Mouse (Mus musculus): ENCODE results near the gene Cfap61. TPM values are rescaled to one million over a fixed set of nuclear protein-coding genes. Genes with fewer than 3 reads are reported as not detected.

Cfap61 gene
- polyA plus RNA-seq, 1 experiment: not detected

DNA sequence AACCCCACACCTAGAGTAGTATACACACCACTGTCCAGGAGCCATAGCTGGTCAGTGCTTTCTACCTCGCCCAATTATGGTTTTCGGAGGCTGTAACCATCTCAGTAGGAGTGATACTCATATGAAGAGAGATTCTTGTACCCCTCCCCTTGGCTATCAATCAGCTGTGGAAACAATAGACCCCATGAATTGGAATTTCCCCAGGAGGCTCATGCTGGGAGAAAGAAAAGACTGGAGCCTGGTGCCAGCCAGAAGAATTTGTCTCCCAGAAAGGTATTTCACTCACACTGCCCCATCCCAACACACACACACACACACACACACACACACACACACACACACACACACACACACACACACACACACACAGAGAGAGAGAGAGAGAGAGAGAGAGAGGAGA is 55.9 kb downstream of the Cfap61 start:
- Histone ChIP-seq H3K27me3 (ENCODE audit: control insufficient read depth, insufficient read depth, low read length) (no peaks in the 10 kb centered on the region), H3K36me3 (ENCODE audit: control insufficient read depth, insufficient read depth, low read length) (no peaks in the 10 kb centered on the region), H3K4me1 (ENCODE audit: control insufficient read depth, insufficient read depth, insufficient read length, low read length) (no peaks in the 10 kb centered on the region), H3K4me3 (ENCODE audit: low read depth, low read length) (no peak overlapping the region), H3K27ac (ENCODE audit: insufficient read depth, low read depth, low read length) (no peak overlapping the region)
- 87% methylated on average over 2 of the region's 2 CpGs for WGBS
- no peak for TF ChIP-seq CTCF (IDR thresholded peaks at IDR 0.05; ENCODE audit: extremely low read depth, insufficient read length, insufficient replicate concordance, low read depth, low read length)
- no peak for TF ChIP-seq POLR2A (IDR thresholded peaks at IDR 0.05; ENCODE audit: low read depth, low read length)

GRCm38 (mm10) chr2:145996472-145996871 is 61.9 kb downstream of the Cfap61 start:
- no peaks in the 10 kb centered on the region for H3K4me1 ChIP-seq (ENCODE audit: control insufficient read depth, insufficient read depth, insufficient read length, low read length)
- WGBS: 63% methylated on average over 4 of the region's 4 CpGs
- no peaks in the 10 kb centered on the region for H3K27me3 ChIP-seq (ENCODE audit: control insufficient read depth, insufficient read depth, low read length)
- H3K36me3 ChIP-seq (ENCODE audit: control insufficient read depth, insufficient read depth, low read length): no peaks in the 10 kb centered on the region
- no peak for TF ChIP-seq CTCF (IDR thresholded peaks at IDR 0.05; ENCODE audit: extremely low read depth, insufficient read length, insufficient replicate concordance, low read depth, low read length)
- TF ChIP-seq POLR2A (IDR thresholded peaks at IDR 0.05; ENCODE audit: low read depth, low read length): no peak
- H3K27ac ChIP-seq (ENCODE audit: insufficient read depth, low read depth, low read length): no peak overlapping the region
- no peak overlapping the region for H3K4me3 ChIP-seq (ENCODE audit: low read depth, low read length)

DNA sequence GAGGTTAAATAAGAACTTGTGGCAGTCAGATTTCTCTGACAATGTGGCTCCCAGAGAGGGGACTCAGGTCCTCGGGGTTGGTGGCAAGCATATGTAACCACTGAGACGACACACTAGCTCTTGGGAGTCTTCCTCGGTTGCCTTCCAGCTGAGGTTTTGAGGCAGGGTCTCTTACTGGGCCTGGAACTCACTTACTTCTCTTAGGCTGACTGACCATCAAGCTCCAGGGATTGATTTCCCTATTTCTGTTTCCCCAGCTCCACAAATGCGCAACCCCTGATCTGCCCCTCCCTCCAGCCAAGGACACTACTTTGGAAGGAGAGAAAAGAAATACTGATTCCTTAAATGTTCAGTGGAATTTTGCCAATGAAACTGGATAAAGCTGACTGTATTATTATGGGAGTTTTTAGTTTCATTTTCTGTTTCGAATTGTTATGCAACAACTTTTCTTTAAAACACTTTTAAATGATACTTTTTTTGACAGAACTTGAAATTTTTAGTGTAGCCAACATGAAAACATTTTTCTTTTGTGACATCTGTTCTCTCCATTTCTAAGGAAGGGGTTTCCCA is 63.5 kb downstream of the Cfap61 start:
- Histone ChIP-seq H3K4me3 (ENCODE audit: low read depth, low read length) (no peak overlapping the region), H3K27ac (ENCODE audit: insufficient read depth, low read depth, low read length) (no peak overlapping the region), H3K36me3 (ENCODE audit: control insufficient read depth, insufficient read depth, low read length) (no peaks in the 10 kb centered on the region), H3K4me1 (ENCODE audit: control insufficient read depth, insufficient read depth, insufficient read length, low read length) (no peaks in the 10 kb centered on the region), H3K27me3 (ENCODE audit: control insufficient read depth, insufficient read depth, low read length) (no peaks in the 10 kb centered on the region)
- TF ChIP-seq CTCF (IDR thresholded peaks at IDR 0.05; ENCODE audit: extremely low read depth, insufficient read length, insufficient replicate concordance, low read depth, low read length): no peak
- no peak for TF ChIP-seq POLR2A (IDR thresholded peaks at IDR 0.05; ENCODE audit: low read depth, low read length)
- WGBS: 53% methylated on average over 5 of the region's 5 CpGs

GRCm38 (mm10) chr2:146008801-146009200 is 74.2 kb downstream of the Cfap61 start:
- 82% methylated on average over 6 of the region's 6 CpGs for WGBS
- Histone ChIP-seq H3K4me3 (ENCODE audit: low read depth, low read length) (no peak overlapping the region), H3K36me3 (ENCODE audit: control insufficient read depth, insufficient read depth, low read length) (no peaks in the 10 kb centered on the region), H3K27me3 (ENCODE audit: control insufficient read depth, insufficient read depth, low read length) (no peaks in the 10 kb centered on the region), H3K27ac (ENCODE audit: insufficient read depth, low read depth, low read length) (no peak overlapping the region), H3K4me1 (ENCODE audit: control insufficient read depth, insufficient read depth, insufficient read length, low read length) (no peaks in the 10 kb centered on the region)
- no peak for TF ChIP-seq POLR2A (IDR thresholded peaks at IDR 0.05; ENCODE audit: low read depth, low read length)

DNA sequence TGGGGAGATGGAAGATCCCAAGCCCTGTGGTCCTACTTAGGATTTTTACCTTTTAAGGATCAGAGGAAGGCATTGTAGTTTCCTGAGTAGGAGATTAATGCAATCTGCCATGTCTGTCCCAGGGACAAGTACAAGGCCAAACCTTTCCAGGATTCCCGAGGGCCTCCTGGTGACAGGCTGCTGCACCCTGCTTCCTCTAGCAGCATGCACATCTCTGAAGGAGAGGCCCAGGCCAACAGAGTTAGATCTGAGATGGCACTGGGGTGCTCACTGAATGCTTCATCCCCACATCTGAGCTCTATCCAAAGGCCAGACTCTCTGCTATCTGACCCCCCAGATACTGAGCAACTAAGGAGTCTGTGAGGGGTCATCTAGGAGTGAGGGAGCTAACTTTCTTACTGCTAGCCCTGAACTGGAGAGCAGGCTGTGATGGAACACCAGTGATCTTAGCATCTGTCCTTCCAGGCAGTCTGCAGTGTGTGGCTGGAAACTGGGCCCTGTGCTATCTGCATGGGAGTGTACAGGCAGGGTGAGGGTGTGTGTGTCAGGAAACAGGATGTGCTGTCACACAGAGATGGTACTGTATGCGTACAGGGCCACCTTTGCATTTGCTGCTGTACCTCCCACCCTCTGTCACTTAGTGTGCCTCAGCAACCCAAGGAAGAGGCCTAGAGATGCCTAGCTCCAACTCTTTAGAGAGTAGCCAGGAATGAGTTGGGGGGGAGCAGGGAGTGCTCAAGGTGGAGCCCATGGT is 75.2 kb downstream of the Cfap61 start:
- TF ChIP-seq POLR2A (IDR thresholded peaks at IDR 0.05; ENCODE audit: low read depth, low read length) (no peak), CTCF (IDR thresholded peaks at IDR 0.05; ENCODE audit: extremely low read depth, insufficient read length, insufficient replicate concordance, low read depth, low read length) (no peak)
- H3K27me3 ChIP-seq (ENCODE audit: control insufficient read depth, insufficient read depth, low read length): no peaks in the 10 kb centered on the region
- no peak overlapping the region for H3K4me3 ChIP-seq (ENCODE audit: low read depth, low read length)
- H3K4me1 ChIP-seq (ENCODE audit: control insufficient read depth, insufficient read depth, insufficient read length, low read length): no peaks in the 10 kb centered on the region
- no peak overlapping the region for H3K27ac ChIP-seq (ENCODE audit: insufficient read depth, low read depth, low read length)
- H3K36me3 ChIP-seq (ENCODE audit: control insufficient read depth, insufficient read depth, low read length): no peaks in the 10 kb centered on the region
- 64% methylated on average over 2 of the region's 2 CpGs for WGBS

DNA sequence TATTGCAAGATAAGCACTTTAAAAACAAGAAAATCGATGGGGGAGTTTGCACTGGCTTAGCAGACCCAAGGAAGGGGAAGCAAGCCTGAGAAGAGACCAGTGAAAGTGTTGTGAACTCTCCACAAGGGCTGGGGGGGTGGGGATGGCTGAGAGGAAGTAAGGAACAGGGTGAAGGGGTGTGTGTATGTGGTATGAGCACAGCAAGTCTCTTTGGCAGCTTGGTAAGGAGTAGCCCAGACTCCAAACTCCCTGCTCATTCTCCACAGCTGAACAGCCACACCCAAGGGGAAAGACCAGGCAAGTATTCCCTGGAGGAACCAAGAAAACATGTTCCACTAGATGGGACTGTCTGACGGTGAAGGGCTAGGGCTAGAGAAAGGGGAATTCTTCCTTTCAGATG is 76.2 kb downstream of the Cfap61 start:
- Histone ChIP-seq H3K27me3 (ENCODE audit: control insufficient read depth, insufficient read depth, low read length) (no peaks in the 10 kb centered on the region), H3K4me3 (ENCODE audit: low read depth, low read length) (no peak overlapping the region), H3K27ac (ENCODE audit: insufficient read depth, low read depth, low read length) (no peak overlapping the region), H3K36me3 (ENCODE audit: control insufficient read depth, insufficient read depth, low read length) (no peaks in the 10 kb centered on the region), H3K4me1 (ENCODE audit: control insufficient read depth, insufficient read depth, insufficient read length, low read length) (no peaks in the 10 kb centered on the region)
- 25% methylated on average over 2 of the region's 2 CpGs for WGBS
- TF ChIP-seq POLR2A (IDR thresholded peaks at IDR 0.05; ENCODE audit: low read depth, low read length): no peak

DNA sequence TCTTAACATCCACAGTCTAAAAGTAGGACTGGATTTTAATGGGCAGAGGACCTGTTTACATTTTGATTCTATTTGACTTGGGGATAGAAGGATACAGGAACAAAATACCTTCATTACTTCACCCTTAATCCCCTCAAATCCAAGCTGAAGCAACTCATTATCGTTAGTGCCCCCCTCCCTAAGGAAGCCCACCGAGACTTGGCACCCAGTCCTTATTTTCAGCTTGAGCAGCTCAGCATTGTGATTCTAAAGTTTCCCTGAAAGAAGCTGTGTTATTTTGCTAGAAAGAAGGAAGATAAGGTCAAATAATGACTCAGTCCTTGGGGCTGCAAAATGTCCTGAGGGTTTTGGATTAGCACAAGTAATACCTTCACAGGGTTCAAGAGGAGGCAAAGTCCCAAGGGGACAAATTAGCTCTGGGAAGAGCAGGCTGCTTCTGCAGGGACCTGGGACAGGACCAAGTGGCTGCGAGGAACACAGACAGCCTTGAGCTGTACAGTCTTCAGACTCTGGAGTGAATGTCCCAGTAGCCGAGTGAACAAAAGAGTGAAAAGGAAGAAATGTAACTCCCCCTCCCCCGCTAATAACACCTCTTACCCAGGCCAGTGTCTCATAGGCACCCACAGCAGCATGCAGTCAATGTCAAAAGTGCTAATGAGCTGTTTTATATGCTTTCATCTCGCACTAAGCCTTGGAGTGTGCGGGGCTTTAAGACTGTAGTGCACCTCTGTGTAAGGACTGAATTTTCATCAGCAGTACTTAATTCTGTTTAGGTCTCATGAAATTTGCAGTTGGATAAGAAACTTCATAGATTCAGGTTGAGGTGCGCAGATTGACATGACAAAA is 81.0 kb downstream of the Cfap61 start:
- TF ChIP-seq POLR2A (IDR thresholded peaks at IDR 0.05; ENCODE audit: low read depth, low read length): no peak
- no peak for TF ChIP-seq CTCF (IDR thresholded peaks at IDR 0.05; ENCODE audit: extremely low read depth, insufficient read length, insufficient replicate concordance, low read depth, low read length)
- 70% methylated on average over 8 of the region's 8 CpGs for WGBS
- H3K4me3 ChIP-seq (ENCODE audit: low read depth, low read length): no peak overlapping the region
- no peaks in the 10 kb centered on the region for H3K27me3 ChIP-seq (ENCODE audit: control insufficient read depth, insufficient read depth, low read length)
- H3K36me3 ChIP-seq (ENCODE audit: control insufficient read depth, insufficient read depth, low read length): no peaks in the 10 kb centered on the region
- H3K27ac ChIP-seq (ENCODE audit: insufficient read depth, low read depth, low read length): no peak overlapping the region
- H3K4me1 ChIP-seq (ENCODE audit: control insufficient read depth, insufficient read depth, insufficient read length, low read length): no peaks in the 10 kb centered on the region
